Mouse (Mus musculus) induced T-regulatory cell, adult 2 months (primary cell): ENCODE measurements around the gene Nit2.
"Not testable (repeated sequence)": the region's sequence is repeated elsewhere in the genome, so short reads cannot be mapped to it uniquely, and the experiment has no call there.

Source experiments
- DNase-seq: peaks from one replicate; pipeline ENCODE4 v3.0.0-alpha.2; 2012; ENCODE audit warnings: low read depth

Gene Nit2

GRCm38 (mm10) chr16:57166611-57167513 is at the start of gene Nit2:
Gene Nit2 (minus strand): TSS chr16:57167341.
- peak; percentile 94 for DNase-seq

- no peak for DNase-seq
These were observed 48.8 kb upstream of the Nit2 start for GRCm38 (mm10) chr16:57215957-57216356.

GRCm38 (mm10) chr16:57211037-57211436 is 43.9 kb upstream of the Nit2 start:
- no peak for DNase-seq

- no peak for DNase-seq
These were observed 41.2 kb upstream of the Nit2 start for GRCm38 (mm10) chr16:57208342-57208741.

GRCm38 (mm10) chr16:57197281-57197680 is 30.1 kb upstream of the Nit2 start:
- DNase-seq: no peak

- DNase-seq: no peak
These were observed 29.4 kb upstream of the Nit2 start for GRCm38 (mm10) chr16:57196590-57196989.

GRCm38 (mm10) chr16:57191214-57191613 is 24.1 kb upstream of the Nit2 start:
- DNase-seq: no peak

GRCm38 (mm10) chr16:57190390-57190789 is 23.2 kb upstream of the Nit2 start:
- no peak for DNase-seq

- DNase-seq: no peak
These were observed 22.4 kb upstream of the Nit2 start for GRCm38 (mm10) chr16:57189493-57189892.

- DNase-seq: no peak
These were observed 19.5 kb upstream of the Nit2 start for GRCm38 (mm10) chr16:57186618-57187017.

- DNase-seq: no peak
These were observed 14.9 kb upstream of the Nit2 start for GRCm38 (mm10) chr16:57182037-57182436.

- DNase-seq: no peak
These were observed 14.0 kb upstream of the Nit2 start for GRCm38 (mm10) chr16:57181180-57181579.

GRCm38 (mm10) chr16:57177664-57178063 is 10.5 kb upstream of the Nit2 start:
- DNase-seq: no peak

- DNase-seq: peak; percentile 78
These were observed 10.1 kb upstream of the Nit2 start for GRCm38 (mm10) chr16:57177254-57177653.

GRCm38 (mm10) chr16:57176276-57176675 is 9.1 kb upstream of the Nit2 start:
- peak; percentile 16 for DNase-seq

GRCm38 (mm10) chr16:57175751-57176150 is 8.6 kb upstream of the Nit2 start:
- DNase-seq: peak; percentile 18

- DNase-seq: not testable (repeated sequence)
These were observed 7.3 kb upstream of the Nit2 start for GRCm38 (mm10) chr16:57174480-57174879.

- DNase-seq: no peak
These were observed 4.4 kb upstream of the Nit2 start for GRCm38 (mm10) chr16:57171570-57171969.

- DNase-seq: no peak
These were observed 4.0 kb upstream of the Nit2 start for GRCm38 (mm10) chr16:57171161-57171560.

GRCm38 (mm10) chr16:57168236-57168635 is 1.1 kb upstream of the Nit2 start:
- peak; percentile 8 for DNase-seq

GRCm38 (mm10) chr16:57167514-57167912 is 372 bp upstream of the Nit2 start:
- no peak for DNase-seq

- no peak for DNase-seq
These were observed 1.1 kb downstream of the Nit2 start for GRCm38 (mm10) chr16:57166086-57166485.

GRCm38 (mm10) chr16:57165157-57165556 is 2.0 kb downstream of the Nit2 start:
- DNase-seq: no peak

GRCm38 (mm10) chr16:57163694-57164093 is 3.4 kb downstream of the Nit2 start:
- no peak for DNase-seq
